Mouse (Mus musculus): ENCODE measurements at regions not wholly inside any gene's neighbourhood (a gene's known extent, or its start where the extent isn't known, plus 50 kb on each side); places are given as distances from the start of the nearest gene placed in this dataset.

GRCm38 (mm10) chr14:120846073-120846850 lies 64.8 kb upstream of the Ipo5 start:
- no peak for ATAC-seq (replicated peaks; ENCODE audit: insufficient number of reproducible peaks, low FRiP score, low TSS enrichment, poor library complexity, severe bottlenecking)

GRCm38 (mm10) chr14:120847006-120847405 lies 64.0 kb upstream of the Ipo5 start:
- ATAC-seq (replicated peaks; ENCODE audit: insufficient number of reproducible peaks, low FRiP score, low TSS enrichment, poor library complexity, severe bottlenecking), result no peak

GRCm38 (mm10) chr14:120848083-120848951 lies 62.7 kb upstream of the Ipo5 start:
- ATAC-seq (replicated peaks; ENCODE audit: insufficient number of reproducible peaks, low FRiP score, low TSS enrichment, poor library complexity, severe bottlenecking), result no peak

GRCm38 (mm10) chr14:120849159-120849558 lies 61.9 kb upstream of the Ipo5 start:
- ATAC-seq (replicated peaks; ENCODE audit: insufficient number of reproducible peaks, low FRiP score, low TSS enrichment, poor library complexity, severe bottlenecking), result no peak

GRCm38 (mm10) chr14:120853643-120854042 lies 57.4 kb upstream of the Ipo5 start:
- no peak for ATAC-seq (replicated peaks; ENCODE audit: insufficient number of reproducible peaks, low FRiP score, low TSS enrichment, poor library complexity, severe bottlenecking)

- ATAC-seq (replicated peaks; ENCODE audit: insufficient number of reproducible peaks, low FRiP score, low TSS enrichment, poor library complexity, severe bottlenecking), result no peak
These were observed 56.5 kb upstream of the Ipo5 start for GRCm38 (mm10) chr14:120854559-120854958.

- ATAC-seq (replicated peaks; ENCODE audit: insufficient number of reproducible peaks, low FRiP score, low TSS enrichment, poor library complexity, severe bottlenecking), result no peak
These were observed 55.8 kb upstream of the Ipo5 start for GRCm38 (mm10) chr14:120855181-120855580.

Data from monocyte, adult 5-6 weeks (primary cell).